Mouse (Mus musculus) right cerebral cortex, postnatal 25 days (tissue): ENCODE measurements around the gene Tspan1.

Source experiments
- DNase-seq: peaks from one replicate; pipeline ENCODE4 v3.0.0; 2022

Gene Tspan1

DNA sequence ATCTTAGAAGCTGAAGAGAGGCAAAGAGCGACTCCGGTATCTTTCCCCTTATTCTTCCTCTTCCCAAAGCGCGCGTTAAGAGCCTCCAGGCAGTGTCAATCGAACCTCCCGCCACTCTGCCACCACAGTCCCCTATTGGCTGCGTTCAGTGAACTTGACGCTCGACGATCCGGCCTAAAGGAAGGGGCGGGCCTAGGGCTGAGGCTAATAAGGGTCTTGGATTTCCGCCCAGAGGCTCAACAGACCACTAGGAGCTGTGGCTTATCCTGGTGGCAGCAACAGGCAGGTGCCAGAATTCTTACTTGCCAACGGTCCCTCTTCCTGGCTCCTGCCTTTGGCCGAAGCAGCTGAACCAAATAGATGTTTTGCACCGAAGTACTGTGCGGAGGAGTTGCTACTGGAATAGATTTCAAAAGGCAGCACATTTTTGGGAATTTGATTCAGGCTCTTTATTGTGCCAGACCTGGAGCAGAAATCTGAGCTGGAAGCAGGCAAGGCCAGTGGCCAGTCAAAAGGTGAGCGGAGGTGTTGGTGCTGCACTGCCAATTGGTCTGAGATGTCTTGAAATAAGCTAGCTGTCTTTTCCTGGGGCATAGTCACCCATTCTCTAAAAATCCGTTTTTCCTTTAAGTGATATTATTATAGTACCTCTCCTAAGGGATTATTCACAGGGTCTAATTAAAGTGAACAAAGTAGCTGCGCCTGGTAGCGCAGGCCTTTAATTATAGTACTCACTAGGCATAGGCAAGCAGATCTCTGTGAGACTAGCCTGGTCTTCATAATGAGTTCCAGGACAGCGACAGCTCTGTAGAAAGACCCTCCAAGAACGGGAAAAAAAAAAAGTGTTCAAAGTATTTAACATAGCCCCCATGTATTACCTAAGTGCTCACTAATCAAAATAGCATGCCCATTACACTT is 43.5 kb downstream of the Tspan1 start, which contains the start of the genes Rad54l and Pomgnt1:
Gene Rad54l, minus strand, starts transcription at position 89 of the 918 bp plus-strand sequence.
Gene Pomgnt1, plus strand, starts transcription at position 239 of the 918 bp plus-strand sequence.
- DNase-seq = peak; percentile 72

- DNase-seq = no peak
These were observed 44.6 kb downstream of the Tspan1 start for GRCm38 (mm10) chr4:116122762-116123161.
